Mouse (Mus musculus) stomach, postnatal 0 days (tissue): ENCODE data around the gene B630019K06Rik.

Source experiments
- CTCF ChIP-seq: IDR thresholded peaks from 2 replicates; pipeline ENCODE4 v1.5.1; 2016; ENCODE audit warnings: antibody characterized with exemption, low read depth, mild to moderate bottlenecking, moderate library complexity
- EP300 ChIP-seq: optimal IDR thresholded peaks from 2 replicates; pipeline ENCODE3; 2016; ENCODE audit warnings: antibody characterized with exemption

GRCm38 (mm10) chrX:8927308-8927707, 35.1 kb downstream of the B630019K06Rik start:
- TF ChIP-seq CTCF, result no peak
- TF ChIP-seq EP300, result no peak
